ENCODE assay signal across 9 mouse cellular contexts in genomic region chr11:95645397-95646153, GRCm38 (mm10). TPM values are rescaled to one million over a fixed set of nuclear protein-coding genes. Genes with fewer than 3 reads are reported as not detected.
DNase-seq lines count a peak whose midpoint lies in the region; ATAC-seq and TF ChIP-seq lines count a peak whose summit lies in the region.
"Had no signal": no experiment of that assay in that cellular context is flagged by ENCODE, and none has a peak within 500 bp of the region (broad histone marks: within the 10 kb centered on the region; RNA-seq: fewer than 3 reads in every experiment).

No protein-coding gene starts in this region.

- peak; percentile 44; the same call in 1 of the 2 replicates for ATAC-seq in forebrain, embryonic 11.5 days (replicated peaks; ENCODE audit: low FRiP score)

- DNase-seq in thymus, postnatal 4 days, result peak; percentile 33
- no peak for DNase-seq in thymus, adult 2 months
- peak; percentile 80 for DNase-seq in forebrain, embryonic 11.5 days (ENCODE audit: low spot score)
- peak; percentile 93 for DNase-seq in mesoderm, embryonic 11.5 days (ENCODE audit: low read depth, low spot score)
- no peak for DNase-seq in layer of hippocampus, postnatal 36 days
- DNase-seq in T-cell, adult 2 months (ENCODE audit: low spot score), result no peak
- DNase-seq in urinary bladder, postnatal 10 days (ENCODE audit: low spot score), result no peak
- DNase-seq: lung, postnatal 14 days; thymus, postnatal 14 days had no signal

- no peaks in the 10 kb centered on the region for H3K9me3 ChIP-seq in forebrain, embryonic 11.5 days (ENCODE audit: control insufficient read depth, low read length)

- H3K4me3 ChIP-seq in thymus, adult 2 months (ENCODE audit: control insufficient read depth, insufficient read depth, low read length), result no peak overlapping the region
- 0 out of 2 replicates have a peak overlapping the region, but pooled peaks have one; percentile 8 for H3K4me3 ChIP-seq in forebrain, embryonic 11.5 days (ENCODE audit: low read depth, low read length)

- H3K27me3 ChIP-seq in thymus, adult 2 months (ENCODE audit: control insufficient read depth, insufficient read depth, low read length), result peaks cover 8% of the 10 kb centered on the region; the same call in 1 of the 2 replicates
- H3K27me3 ChIP-seq in forebrain, embryonic 11.5 days (ENCODE audit: control insufficient read depth, insufficient read depth, low read length), result peaks cover 12% of the 10 kb centered on the region

- 6% methylated on average over 36 of the region's 36 CpGs for WGBS in thymus, adult 2 months
- WGBS in forebrain, embryonic 11.5 days, result 1% methylated on average over 34 of the region's 36 CpGs

- H3K9ac ChIP-seq in forebrain, embryonic 11.5 days (ENCODE audit: low read length), result peak overlapping the region; percentile 44

- TF ChIP-seq POLR2A in thymus, adult 2 months (IDR thresholded peaks at IDR 0.05; ENCODE audit: control insufficient read depth, extremely low read depth, insufficient read depth, low read length, poor library complexity), result no peak

- no peaks in the 10 kb centered on the region for H3K4me1 ChIP-seq in thymus, adult 2 months (replicated peaks; ENCODE audit: control insufficient read depth, insufficient read depth, low read length)
- H3K4me1 ChIP-seq in forebrain, embryonic 11.5 days (replicated peaks; ENCODE audit: control insufficient read depth, insufficient read depth, low read length), result peaks cover 21% of the 10 kb centered on the region

- peak overlapping the region; percentile 46 for H3K4me2 ChIP-seq in forebrain, embryonic 11.5 days (ENCODE audit: low read depth, low read length, severe bottlenecking)

- no peak for TF ChIP-seq CTCF in thymus, adult 2 months (IDR thresholded peaks at IDR 0.05; ENCODE audit: borderline replicate concordance, control insufficient read depth, extremely low read depth, insufficient read depth, low read length, poor library complexity)

- no peaks in the 10 kb centered on the region for H3K36me3 ChIP-seq in thymus, adult 2 months (ENCODE audit: control insufficient read depth, insufficient read depth, low read length)
- no peaks in the 10 kb centered on the region for H3K36me3 ChIP-seq in forebrain, embryonic 11.5 days (ENCODE audit: control insufficient read depth, insufficient read depth, low read length)

- H3K27ac ChIP-seq in thymus, adult 2 months (ENCODE audit: control insufficient read depth, insufficient read depth, low read length), result no peak overlapping the region
- H3K27ac ChIP-seq in forebrain, embryonic 11.5 days (ENCODE audit: low read depth, low read length), result no peak overlapping the region

RNA-seq across cellular contexts. Expression of gene Phb, which starts 21.2 kb away (rescaled TPM):
- 88.9 and 103 TPM in 2 replicates for polyA plus RNA-seq in thymus, adult 2 months (2012; rRNA removed)
- 198 and 205 TPM in 2 replicates for polyA plus RNA-seq in forebrain, embryonic 11.5 days (2014; fragmentation: Nextera tagmentation; extraction: Ambion mirVana)
- total RNA-seq in layer of hippocampus, postnatal 36 days (2021), result 100 to 1,000 TPM; 105 to 106 TPM

RNA-seq across cellular contexts. Expression of gene Ngfr, which starts 58.0 kb away (rescaled TPM):
- 6.4 and 7.0 TPM in 2 replicates for polyA plus RNA-seq in thymus, adult 2 months (2012; rRNA removed)
- polyA plus RNA-seq in forebrain, embryonic 11.5 days (2014; fragmentation: Nextera tagmentation; extraction: Ambion mirVana), result 10.5 and 11.5 TPM in 2 replicates
- total RNA-seq in layer of hippocampus, postnatal 36 days (2021), result 1 to 10 TPM in 1 of 2 experiments, under 1 TPM in 1; 0.91 to 1.3 TPM

Comparison
In these comparisons a context has a peak if more than half of its experiments do, and no peak if none do; other contexts are left out.
1. DNase-seq: peak in thymus, postnatal 4 days (single experiment), forebrain, embryonic 11.5 days (single experiment) and mesoderm, embryonic 11.5 days (single experiment); none in thymus, adult 2 months (single experiment), layer of hippocampus, postnatal 36 days (0 of 2), T-cell, adult 2 months (single experiment) and urinary bladder, postnatal 10 days (single experiment).